Mouse (Mus musculus) hindbrain, embryonic 11.5 days (tissue): ENCODE results near the gene Dnah14. TPM values are rescaled to one million over a fixed set of nuclear protein-coding genes. Genes with fewer than 3 reads are reported as not detected.

Source experiments
- ATAC-seq: fragments of 200-750 bp; cut with Nextera tagmentation; 2 replicates; pipeline ENCODE4 v1.8.0; 2017; ENCODE audit warnings: mild to moderate bottlenecking, moderate TSS enrichment, moderate library complexity; ENCODE audit not compliant: low FRiP score
- DNase-seq: peaks from one replicate; pipeline ENCODE4 v3.0.0-alpha.2; 2015; ENCODE audit warnings: low spot score
- H3K27ac ChIP-seq: fragments of 300-500 bp; sonication (generic); 2 replicates; pipeline ENCODE4 v1.5.1; 2014; ENCODE audit warnings: mild to moderate bottlenecking, low read depth, low read length
- H3K27me3 ChIP-seq: fragments of 300-500 bp; sonication (generic); 2 replicates; pipeline ENCODE4 v1.6.1; 2014; ENCODE audit warnings: mild to moderate bottlenecking, low read length, moderate library complexity, mixed read lengths; ENCODE audit not compliant: control insufficient read depth, insufficient read depth
- H3K36me3 ChIP-seq: fragments of 300-500 bp; sonication (generic); 2 replicates; pipeline ENCODE4 v1.6.1; 2014; ENCODE audit warnings: mild to moderate bottlenecking, low read length, moderate library complexity, mixed read lengths; ENCODE audit not compliant: control insufficient read depth, insufficient read depth
- H3K4me1 ChIP-seq: fragments of 300-500 bp; sonication (generic); replicated peaks from 2 replicates; pipeline ENCODE4 v1.6.1; 2014; ENCODE audit warnings: low read length, mixed read lengths; ENCODE audit not compliant: control insufficient read depth, insufficient read depth
- H3K4me2 ChIP-seq: fragments of 300-500 bp; sonication (generic); replicated peaks from 2 replicates; pipeline ENCODE4 v1.6.1; 2014; ENCODE audit warnings: mild to moderate bottlenecking, low read depth, low read length
- H3K4me3 ChIP-seq: fragments of 300-500 bp; sonication (generic); 2 replicates; pipeline ENCODE4 v1.5.1; 2014; ENCODE audit warnings: low read depth, low read length
- H3K9ac ChIP-seq: fragments of 300-500 bp; sonication (generic); 2 replicates; pipeline ENCODE4 v1.6.1; 2014; ENCODE audit warnings: low read depth, low read length
- H3K9me3 ChIP-seq: fragments of 300-500 bp; sonication (generic); 2 replicates; pipeline ENCODE4 v1.6.1; 2016; ENCODE audit warnings: low read length; ENCODE audit not compliant: control insufficient read depth
- WGBS: fragments of 180-500 bp; shearing (Covaris S2); extraction: QIAGEN DNeasy Blood & Tissue Kit; methylation state at CpG from one replicate; pipeline ENCODE4 v1.1.7; 2014; 5-methylcytosine and 5-hydroxymethylcytosine counted together
- polyA plus RNA-seq: library from polyadenylated mRNA; unstranded; fragments of >200 nt; fragmentation: Nextera tagmentation; extraction: Ambion mirVana; gene quantifications from 2 replicates; pipeline ENCODE4 v1.2.1, GENCODE M21; 2014

Gene Dnah14
- 2.2 and 2.6 TPM in 2 replicates for polyA plus RNA-seq

GRCm38 (mm10) chr1:181576322-181576721 is at the start of gene Dnah14:
TSS of gene Dnah14 (plus strand) at chr1:181576559.
- no peak for ATAC-seq

GRCm38 (mm10) chr1:181529368-181529767 is 47.0 kb upstream of the Dnah14 start:
- Histone ChIP-seq H3K27me3 (no peaks in the 10 kb centered on the region), H3K36me3 (no peaks in the 10 kb centered on the region), H3K4me3 (no peak overlapping the region), H3K9me3 (no peaks in the 10 kb centered on the region), H3K4me1 (no peaks in the 10 kb centered on the region), H3K4me2 (no peak overlapping the region), H3K27ac (no peak overlapping the region), H3K9ac (no peak overlapping the region)
- WGBS: 80% methylated on average over 4 of the region's 4 CpGs
- ATAC-seq (no peak), DNase-seq (no peak)

More at GRCm38 (mm10) chr1:181576322-181576721, at the start of gene Dnah14:
- Histone ChIP-seq H3K9ac (no peak within 1 kb of the TSS), H3K9me3 (no peaks in the 10 kb centered on the region), H3K36me3 (no peaks in the 10 kb centered on the region), H3K4me3 (no peak within 1 kb of the TSS), H3K27me3 (no peaks in the 10 kb centered on the region), H3K4me2 (no peak within 1 kb of the TSS), H3K27ac (no peak within 1 kb of the TSS), H3K4me1 (no peaks in the 10 kb centered on the region)
- WGBS: 76% methylated on average over 12 of the region's 12 CpGs
- no peak for DNase-seq

GRCm38 (mm10) chr1:181535165-181535873 is 41.0 kb upstream of the Dnah14 start:
- H3K9me3 ChIP-seq: no peaks in the 10 kb centered on the region
- no peak overlapping the region for H3K27ac ChIP-seq
- no peaks in the 10 kb centered on the region for H3K4me1 ChIP-seq
- H3K27me3 ChIP-seq: no peaks in the 10 kb centered on the region
- WGBS: 68% methylated on average over 10 of the region's 10 CpGs
- DNase-seq (no peak), ATAC-seq (no peak)
- no peak overlapping the region for H3K9ac ChIP-seq
- H3K4me3 ChIP-seq: no peak overlapping the region
- no peaks in the 10 kb centered on the region for H3K36me3 ChIP-seq
- no peak overlapping the region for H3K4me2 ChIP-seq

GRCm38 (mm10) chr1:181537627-181538525 is 38.5 kb upstream of the Dnah14 start:
- no peak overlapping the region for H3K9ac ChIP-seq
- H3K9me3 ChIP-seq: no peaks in the 10 kb centered on the region
- no peaks in the 10 kb centered on the region for H3K4me1 ChIP-seq
- DNase-seq (no peak), ATAC-seq (no peak)
- H3K36me3 ChIP-seq: no peaks in the 10 kb centered on the region
- no peak overlapping the region for H3K4me3 ChIP-seq
- no peak overlapping the region for H3K4me2 ChIP-seq
- WGBS: 97% methylated on average over 9 of the region's 9 CpGs
- H3K27me3 ChIP-seq: no peaks in the 10 kb centered on the region
- H3K27ac ChIP-seq: no peak overlapping the region

GRCm38 (mm10) chr1:181539846-181540769 is 36.3 kb upstream of the Dnah14 start:
- Histone ChIP-seq H3K36me3 (no peaks in the 10 kb centered on the region), H3K4me2 (no peak overlapping the region), H3K4me1 (no peaks in the 10 kb centered on the region), H3K9ac (no peak overlapping the region), H3K27ac (no peak overlapping the region), H3K4me3 (no peak overlapping the region), H3K9me3 (no peaks in the 10 kb centered on the region), H3K27me3 (no peaks in the 10 kb centered on the region)
- DNase-seq (no peak), ATAC-seq (no peak)
- 76% methylated on average over 22 of the region's 22 CpGs for WGBS

- Histone ChIP-seq H3K36me3 (no peaks in the 10 kb centered on the region), H3K4me1 (no peaks in the 10 kb centered on the region), H3K27me3 (no peaks in the 10 kb centered on the region), H3K9me3 (no peaks in the 10 kb centered on the region), H3K4me3 (no peak overlapping the region), H3K27ac (no peak overlapping the region), H3K4me2 (no peak overlapping the region), H3K9ac (no peak overlapping the region)
- 77% methylated on average over 5 of the region's 5 CpGs for WGBS
- DNase-seq (peak; percentile 45), ATAC-seq (no peak)
Observed at GRCm38 (mm10) chr1:181543711-181544383, 32.5 kb upstream of the Dnah14 start.

GRCm38 (mm10) chr1:181545044-181545772 is 31.2 kb upstream of the Dnah14 start:
- ATAC-seq (peak; percentile 54; the same call in 1 of the 2 replicates), DNase-seq (peak; percentile 83)
- no peak overlapping the region for H3K27ac ChIP-seq
- WGBS: 33% methylated on average over 23 of the region's 23 CpGs
- H3K9me3 ChIP-seq: no peaks in the 10 kb centered on the region
- H3K9ac ChIP-seq: no peak overlapping the region
- no peaks in the 10 kb centered on the region for H3K36me3 ChIP-seq
- H3K4me2 ChIP-seq: no peak overlapping the region
- H3K4me3 ChIP-seq: no peak overlapping the region
- H3K27me3 ChIP-seq: no peaks in the 10 kb centered on the region
- H3K4me1 ChIP-seq: no peaks in the 10 kb centered on the region
